Mouse (Mus musculus) forebrain, embryonic 13.5 days (tissue): ENCODE measurements around the gene Plekha6. TPM values are rescaled to one million over a fixed set of nuclear protein-coding genes. Genes with fewer than 3 reads are reported as not detected.
A peak's percentile ranks its signal among the peaks of the same experiment; 100 is the strongest.

Experiments
- ATAC-seq: fragments of 200-750 bp; cut with Nextera tagmentation; 2 replicates; pipeline ENCODE4 v1.8.0; 2017
- H3K27ac ChIP-seq: fragments of 300-500 bp; sonication (generic); 2 replicates; pipeline ENCODE4 v1.5.1; 2015; ENCODE audit warnings: inconsistent platforms, mild to moderate bottlenecking, moderate library complexity
- H3K27me3 ChIP-seq: fragments of 300-500 bp; sonication (generic); 2 replicates; pipeline ENCODE4 v1.6.1; 2015; ENCODE audit warnings: mild to moderate bottlenecking, inconsistent platforms
- H3K36me3 ChIP-seq: fragments of 300-500 bp; sonication (generic); 2 replicates; pipeline ENCODE4 v1.6.1; 2015; ENCODE audit warnings: mild to moderate bottlenecking, inconsistent platforms; ENCODE audit not compliant: poor library complexity, severe bottlenecking
- H3K4me1 ChIP-seq: fragments of 300-500 bp; sonication (generic); 2 replicates; pipeline ENCODE4 v1.6.1; 2015; ENCODE audit warnings: inconsistent platforms
- H3K4me2 ChIP-seq: fragments of 300-500 bp; sonication (generic); 2 replicates; pipeline ENCODE4 v1.6.1; 2015; ENCODE audit warnings: inconsistent platforms, mild to moderate bottlenecking, moderate library complexity
- H3K4me3 ChIP-seq: fragments of 300-500 bp; sonication (generic); 2 replicates; pipeline ENCODE4 v1.5.1; 2015; ENCODE audit warnings: mild to moderate bottlenecking, inconsistent platforms
- H3K9ac ChIP-seq: fragments of 300-500 bp; sonication (generic); 2 replicates; pipeline ENCODE4 v1.6.1; 2015; ENCODE audit warnings: mild to moderate bottlenecking, inconsistent platforms
- H3K9me3 ChIP-seq: fragments of 300-500 bp; sonication (generic); replicated peaks from 2 replicates; pipeline ENCODE4 v1.6.1; 2016; ENCODE audit warnings: inconsistent platforms
- WGBS: fragments of 180-500 bp; shearing (Covaris S2); methylation state at CpG from one replicate; pipeline ENCODE4 v1.1.7; 2015; 5-methylcytosine and 5-hydroxymethylcytosine counted together
- polyA plus RNA-seq: library from polyadenylated mRNA; unstranded; fragments of >200 nt; fragmentation: Nextera tagmentation; extraction: Ambion mirVana; gene quantifications from 2 replicates; pipeline ENCODE4 v1.2.1, GENCODE M21; 2015

Gene Plekha6
- polyA plus RNA-seq, 1 experiment from 2014 or later = 14.9 TPM

- Histone ChIP-seq H3K9me3 (no peaks in the 10 kb centered on the region), H3K9ac (no peak overlapping the region), H3K36me3 (no peaks in the 10 kb centered on the region), H3K4me3 (no peak overlapping the region), H3K4me1 (peaks cover 60% of the 10 kb centered on the region), H3K4me2 (no peak overlapping the region), H3K27me3 (peaks cover 6% of the 10 kb centered on the region; the same call in 1 of the 2 replicates), H3K27ac (no peak overlapping the region)
- ATAC-seq = no peak
These were observed 60.7 kb downstream of the Plekha6 start for GRCm38 (mm10) chr1:133224674-133225073.

- no peak overlapping the region for H3K4me3 ChIP-seq
- no peak overlapping the region for H3K4me2 ChIP-seq
- no peak overlapping the region for H3K9ac ChIP-seq
- H3K27me3 ChIP-seq = peaks cover 6% of the 10 kb centered on the region; the same call in 1 of the 2 replicates
- no peak for ATAC-seq
- peaks cover 60% of the 10 kb centered on the region for H3K4me1 ChIP-seq
- H3K27ac ChIP-seq = no peak overlapping the region
- H3K9me3 ChIP-seq = no peaks in the 10 kb centered on the region
- WGBS = 79% methylated on average over 3 of the region's 3 CpGs
- H3K36me3 ChIP-seq = no peaks in the 10 kb centered on the region
These were observed 61.1 kb downstream of the Plekha6 start for GRCm38 (mm10) chr1:133225137-133225536.

GRCm38 (mm10) chr1:133225561-133225960, 61.6 kb downstream of the Plekha6 start:
- no peak overlapping the region for H3K9ac ChIP-seq
- H3K27me3 ChIP-seq = peaks cover 4% of the 10 kb centered on the region; the same call in 1 of the 2 replicates
- ATAC-seq = no peak
- no peak overlapping the region for H3K4me3 ChIP-seq
- WGBS = 88% methylated on average over 2 of the region's 2 CpGs
- peaks cover 60% of the 10 kb centered on the region for H3K4me1 ChIP-seq
- H3K36me3 ChIP-seq = no peaks in the 10 kb centered on the region
- H3K4me2 ChIP-seq = no peak overlapping the region
- H3K9me3 ChIP-seq = no peaks in the 10 kb centered on the region
- no peak overlapping the region for H3K27ac ChIP-seq

- 0 out of 2 replicates have a peak, but pooled peaks have one; percentile 33 for ATAC-seq
- Histone ChIP-seq H3K4me1 (peaks cover 60% of the 10 kb centered on the region), H3K27ac (peak overlapping the region; percentile 45; the same call in 1 of the 2 replicates), H3K9me3 (no peaks in the 10 kb centered on the region), H3K9ac (peak overlapping the region; percentile 31; the same call in 1 of the 2 replicates), H3K4me3 (no peak overlapping the region), H3K4me2 (peak overlapping the region; percentile 30; the same call in 1 of the 2 replicates), H3K36me3 (no peaks in the 10 kb centered on the region), H3K27me3 (peaks cover 4% of the 10 kb centered on the region; the same call in 1 of the 2 replicates)
- WGBS = 33% methylated on average over 9 of the region's 9 CpGs
These were observed 62.1 kb downstream of the Plekha6 start for GRCm38 (mm10) chr1:133225963-133226660.

GRCm38 (mm10) chr1:133226928-133227327, 62.9 kb downstream of the Plekha6 start:
- peak overlapping the region; percentile 45 for H3K27ac ChIP-seq
- H3K4me2 ChIP-seq = peak overlapping the region; percentile 30
- H3K9ac ChIP-seq = peak overlapping the region; percentile 31

GRCm38 (mm10) chr1:133227378-133227777, 63.4 kb downstream of the Plekha6 start:
- Histone ChIP-seq H3K4me2 (peak overlapping the region; percentile 30), H3K27ac (peak overlapping the region; percentile 45), H3K36me3 (no peaks in the 10 kb centered on the region), H3K9ac (peak overlapping the region; percentile 31), H3K27me3 (peaks cover 4% of the 10 kb centered on the region; the same call in 1 of the 2 replicates), H3K9me3 (no peaks in the 10 kb centered on the region), H3K4me3 (no peak overlapping the region), H3K4me1 (peaks cover 54% of the 10 kb centered on the region)
- 22% methylated on average over 2 of the region's 2 CpGs for WGBS
- ATAC-seq = no peak

More at GRCm38 (mm10) chr1:133226928-133227327, 62.9 kb downstream of the Plekha6 start:
- H3K9me3 ChIP-seq = no peaks in the 10 kb centered on the region
- WGBS = 13% methylated on average over 9 of the region's 9 CpGs
- H3K4me1 ChIP-seq = peaks cover 58% of the 10 kb centered on the region
- no peaks in the 10 kb centered on the region for H3K36me3 ChIP-seq
- no peak overlapping the region for H3K4me3 ChIP-seq
- peaks cover 4% of the 10 kb centered on the region; the same call in 1 of the 2 replicates for H3K27me3 ChIP-seq
- peak; percentile 72 for ATAC-seq

- Histone ChIP-seq H3K36me3 (no peaks in the 10 kb centered on the region), H3K4me2 (no peak overlapping the region), H3K27me3 (peaks cover 4% of the 10 kb centered on the region; the same call in 1 of the 2 replicates), H3K9me3 (no peaks in the 10 kb centered on the region), H3K27ac (no peak overlapping the region), H3K9ac (no peak overlapping the region), H3K4me3 (no peak overlapping the region), H3K4me1 (peaks cover 46% of the 10 kb centered on the region)
- 57% methylated on average over 9 of the region's 9 CpGs for WGBS
- ATAC-seq = no peak
These were observed 64.9 kb downstream of the Plekha6 start for GRCm38 (mm10) chr1:133228809-133229487.

GRCm38 (mm10) chr1:133231523-133232193, 67.6 kb downstream of the Plekha6 start:
- Histone ChIP-seq H3K9ac (no peak overlapping the region), H3K4me3 (no peak overlapping the region), H3K27me3 (no peaks in the 10 kb centered on the region; the same call in 1 of the 2 replicates), H3K4me1 (peaks cover 32% of the 10 kb centered on the region), H3K36me3 (no peaks in the 10 kb centered on the region), H3K4me2 (no peak overlapping the region), H3K27ac (no peak overlapping the region), H3K9me3 (no peaks in the 10 kb centered on the region)
- ATAC-seq = no peak
- 95% methylated on average over 7 of the region's 7 CpGs for WGBS

- whole genome bisulfite sequencing = 46% methylated on average over 5 of the region's 5 CpGs
- 0 out of 2 replicates have a peak, but pooled peaks cover 4% of the 10 kb centered on the region for H3K36me3 ChIP-seq
- H3K27me3 ChIP-seq = no peaks in the 10 kb centered on the region
- no peak overlapping the region for H3K4me3 ChIP-seq
- no peak overlapping the region for H3K27ac ChIP-seq
- ATAC-seq = no peak
- no peaks in the 10 kb centered on the region for H3K9me3 ChIP-seq
- H3K4me2 ChIP-seq = no peak overlapping the region
- peaks cover 24% of the 10 kb centered on the region for H3K4me1 ChIP-seq
- no peak overlapping the region for H3K9ac ChIP-seq
These were observed 71.9 kb downstream of the Plekha6 start for GRCm38 (mm10) chr1:133235909-133236308.

- Histone ChIP-seq H3K27me3 (no peaks in the 10 kb centered on the region), H3K27ac (no peak overlapping the region; the same call in 1 of the 2 replicates), H3K9me3 (no peaks in the 10 kb centered on the region), H3K4me2 (no peak overlapping the region), H3K4me3 (no peak overlapping the region), H3K4me1 (peaks cover 24% of the 10 kb centered on the region), H3K36me3 (0 out of 2 replicates have a peak, but pooled peaks cover 4% of the 10 kb centered on the region), H3K9ac (no peak overlapping the region)
- ATAC-seq = no peak
- 37% methylated on average over 8 of the region's 8 CpGs for WGBS
These were observed 72.9 kb downstream of the Plekha6 start for GRCm38 (mm10) chr1:133236693-133237440.

- Histone ChIP-seq H3K4me2 (no peak overlapping the region), H3K9ac (no peak overlapping the region), H3K27me3 (no peaks in the 10 kb centered on the region), H3K4me3 (no peak overlapping the region), H3K9me3 (no peaks in the 10 kb centered on the region), H3K36me3 (0 out of 2 replicates have a peak, but pooled peaks cover 4% of the 10 kb centered on the region), H3K27ac (no peak overlapping the region), H3K4me1 (peaks cover 22% of the 10 kb centered on the region)
- WGBS = 84% methylated on average over 11 of the region's 11 CpGs
- no peak for ATAC-seq
These were observed 73.7 kb downstream of the Plekha6 start for GRCm38 (mm10) chr1:133237670-133238069.
